Mouse (Mus musculus): ENCODE measurements around the gene C2cd4d.

C2cd4d gene

GRCm38 (mm10) chr3:94362138-94362537 is at the start of gene C2cd4d:
C2cd4d (plus strand) TSS chr3:94362438.
- no peak for DNase-seq (ENCODE audit: low spot score in 2 of 2)

DNA sequence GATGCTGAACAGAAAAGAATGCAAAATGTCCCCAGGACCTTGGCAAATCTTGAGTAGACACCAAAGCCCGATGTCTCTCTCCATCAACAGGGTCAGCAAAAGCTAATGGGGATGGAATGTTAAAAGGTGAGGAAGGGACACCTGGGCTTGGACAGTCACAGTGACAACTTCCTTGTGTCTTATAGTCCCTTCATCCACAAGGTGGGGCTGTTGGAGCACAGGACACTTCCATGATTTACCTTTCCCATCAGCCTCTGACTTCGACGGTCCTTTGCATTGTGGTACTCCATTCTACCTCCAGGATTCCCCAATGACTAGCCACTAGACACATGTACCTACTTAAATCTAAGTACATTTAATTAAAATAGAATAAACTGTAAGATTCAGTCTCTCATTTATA is 33.6 kb upstream of the C2cd4d start:
- no peak for DNase-seq (ENCODE audit: low spot score in 2 of 2)

DNA sequence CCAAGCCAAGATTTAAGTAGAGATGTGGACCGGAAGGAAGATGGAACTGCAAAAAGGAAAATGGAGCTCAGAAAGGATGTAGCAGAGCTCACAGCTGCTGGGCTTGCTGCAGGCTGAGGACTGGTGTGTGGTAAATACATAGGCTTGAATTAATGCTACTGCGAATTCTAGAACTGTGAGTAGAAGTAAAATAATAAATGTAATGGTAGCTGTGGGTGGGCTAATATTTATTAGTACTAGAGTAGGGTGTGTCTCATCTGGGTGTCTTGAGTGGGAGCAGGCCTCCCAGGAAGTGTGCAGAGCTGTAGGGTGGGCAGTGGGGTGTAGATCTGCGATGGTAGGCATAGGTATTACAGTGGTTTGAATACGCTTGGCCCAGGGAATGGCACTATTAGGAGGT is 27.8 kb upstream of the C2cd4d start:
- no peak for DNase-seq (ENCODE audit: low spot score in 2 of 2)

- DNase-seq (ENCODE audit: low spot score in 2 of 2), result no peak
These were observed 23.7 kb upstream of the C2cd4d start for GRCm38 (mm10) chr3:94338522-94338921.

- no peak for DNase-seq (ENCODE audit: low spot score in 2 of 2)
These were observed 20.2 kb upstream of the C2cd4d start, which contains the start of gene Them5 for GRCm38 (mm10) chr3:94341959-94342422. Them5 (plus strand) TSS chr3:94342099.

- DNase-seq (ENCODE audit: low spot score in 2 of 2), result no peak
These were observed 19.7 kb upstream of the C2cd4d start for GRCm38 (mm10) chr3:94342552-94342951.

DNA sequence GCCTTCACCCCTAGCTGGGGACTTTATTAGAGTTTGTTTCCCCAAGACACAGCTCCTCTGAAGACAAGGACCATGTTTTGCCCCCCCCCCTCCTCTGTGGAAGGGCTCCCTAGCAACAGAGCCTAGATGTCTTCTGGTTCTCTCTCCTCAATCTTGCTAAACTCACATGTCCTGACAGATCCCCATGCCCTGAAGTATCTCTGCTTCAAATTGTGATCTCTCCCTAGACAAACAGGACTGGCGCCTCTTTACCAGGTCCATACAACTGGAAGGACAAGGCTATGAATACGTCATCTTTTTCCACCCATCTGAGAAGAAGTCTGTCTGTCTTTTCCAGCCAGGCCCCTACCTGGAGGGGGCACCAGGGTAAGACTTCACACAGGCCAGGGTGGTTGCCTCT is 18.1 kb upstream of the C2cd4d start:
- no peak for DNase-seq (ENCODE audit: low spot score in 2 of 2)

- DNase-seq (ENCODE audit: low spot score in 2 of 2), result no peak
These were observed 17.3 kb upstream of the C2cd4d start for GRCm38 (mm10) chr3:94344897-94345296.

DNA sequence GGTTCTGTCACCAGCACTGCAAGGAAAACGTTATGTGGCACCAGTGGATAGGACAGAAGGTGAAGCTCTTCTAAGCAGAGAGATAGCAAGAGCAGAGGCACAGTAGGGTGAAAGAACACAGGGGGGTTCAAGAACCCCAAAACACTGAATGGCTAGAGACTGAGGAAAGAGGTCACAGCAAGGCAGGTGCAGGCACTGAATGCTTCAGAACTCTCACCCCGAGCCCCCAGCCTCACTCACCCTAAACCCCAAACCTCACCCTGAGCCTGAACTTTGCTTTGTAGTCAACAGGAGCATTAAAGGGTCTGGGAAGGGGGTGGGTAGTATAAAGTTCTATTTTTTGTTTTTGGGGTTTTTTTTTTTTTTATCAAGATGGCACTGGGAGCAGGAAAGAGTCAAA is 14.1 kb upstream of the C2cd4d start:
- DNase-seq (ENCODE audit: low spot score in 2 of 2), result no peak

DNA sequence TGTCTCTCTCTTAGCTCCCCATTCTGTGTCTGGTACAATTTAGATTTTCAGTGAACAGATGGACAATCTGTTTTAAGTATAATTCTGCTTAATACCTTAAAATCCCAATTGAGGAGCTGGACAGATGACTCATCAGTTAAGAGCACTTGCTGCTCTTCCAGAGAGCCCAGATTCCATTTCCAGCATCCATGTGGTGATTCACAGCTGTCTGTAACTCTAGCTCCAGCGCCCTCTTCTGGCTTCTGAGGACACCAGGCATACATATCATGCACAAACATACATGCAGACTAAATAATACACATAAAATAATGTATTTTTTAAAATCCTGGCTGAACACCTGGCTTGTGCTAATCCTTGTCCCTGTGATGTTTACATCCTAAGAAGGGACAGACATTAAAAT is 1.4 kb upstream of the C2cd4d start:
- no peak for DNase-seq (ENCODE audit: low spot score in 2 of 2)

GRCm38 (mm10) chr3:94363291-94364153 is 1.3 kb downstream of the C2cd4d start:
- DNase-seq (ENCODE audit: low spot score in 2 of 2), result peak in 1 of 2 experiments; percentile 49

DNA sequence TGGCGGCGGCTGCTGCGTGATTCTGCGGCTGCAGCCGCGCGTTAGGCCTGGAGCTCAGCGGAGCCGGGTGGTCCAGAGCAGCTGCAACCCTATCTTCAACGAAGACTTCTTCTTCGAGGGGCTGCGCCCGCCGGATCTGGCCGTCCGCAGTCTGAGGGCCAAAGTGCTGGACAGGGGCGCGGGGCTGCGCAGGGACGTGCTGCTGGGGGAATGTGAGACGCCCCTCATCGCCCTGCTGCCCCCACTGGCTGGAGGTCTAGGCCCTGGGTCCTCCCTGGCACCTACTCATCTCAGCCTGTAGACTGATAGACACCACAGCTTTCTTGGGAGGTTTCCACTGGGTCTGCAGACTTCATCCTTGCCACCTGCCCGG is 1.9 kb downstream of the C2cd4d start:
- no peak for DNase-seq (ENCODE audit: low spot score in 2 of 2)

GRCm38 (mm10) chr3:94366761-94367160 is 4.5 kb downstream of the C2cd4d start:
- DNase-seq (ENCODE audit: low spot score in 2 of 2), result peak; percentile 58 to 72

DNA sequence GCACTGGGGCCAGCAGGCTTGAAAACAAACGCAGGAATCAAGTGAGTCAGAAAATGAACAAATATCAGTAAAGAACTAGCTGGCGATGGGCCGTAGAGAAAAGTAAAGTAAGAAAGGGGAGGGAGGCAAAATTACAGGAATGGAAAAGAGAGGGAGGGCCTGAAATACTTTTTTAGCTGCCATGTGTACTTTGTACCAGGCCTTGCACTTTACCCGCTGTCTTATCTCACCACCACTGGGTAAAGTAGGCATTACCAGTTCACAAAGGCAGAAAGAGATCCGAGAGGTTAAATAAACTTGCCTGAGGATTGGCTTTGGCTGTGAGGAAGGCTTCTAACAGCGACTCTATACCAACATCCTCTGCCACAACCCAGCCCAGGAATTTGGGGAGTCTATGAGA is 5.3 kb downstream of the C2cd4d start:
- DNase-seq (ENCODE audit: low spot score in 2 of 2), result no peak

- no peak for DNase-seq (ENCODE audit: low spot score in 2 of 2)
These were observed 6.4 kb downstream of the C2cd4d start for GRCm38 (mm10) chr3:94368631-94369030.

- DNase-seq (ENCODE audit: low spot score in 2 of 2), result no peak
These were observed 7.5 kb downstream of the C2cd4d start for GRCm38 (mm10) chr3:94369709-94370108.

DNA sequence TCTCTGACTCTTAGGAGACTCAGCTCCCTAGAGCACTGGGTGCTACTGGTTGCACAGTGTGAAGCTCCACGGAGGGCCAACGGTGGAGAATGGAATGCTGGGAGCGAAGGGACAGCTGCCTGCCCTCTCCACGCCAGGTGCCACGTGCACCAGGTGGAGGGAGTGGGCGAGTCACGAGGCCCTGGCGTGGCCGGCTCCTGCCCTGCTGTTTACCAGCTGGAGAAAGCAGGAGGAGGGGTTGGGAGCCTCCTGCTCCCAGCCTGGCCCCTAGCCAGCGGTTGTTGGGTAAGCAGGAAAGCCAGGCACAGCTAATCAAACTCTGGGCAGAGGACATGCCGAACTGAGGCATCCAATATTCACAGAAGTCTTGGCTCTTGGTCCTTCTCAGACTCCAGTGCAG is 9.4 kb downstream of the C2cd4d start:
- peak; percentile 71 to 81 for DNase-seq (ENCODE audit: low spot score in 2 of 2)

- no peak for DNase-seq (ENCODE audit: low spot score in 2 of 2)
These were observed 9.8 kb downstream of the C2cd4d start for GRCm38 (mm10) chr3:94372038-94372437.

- DNase-seq (ENCODE audit: low spot score in 2 of 2), result no peak
These were observed 10.4 kb downstream of the C2cd4d start, which contains the start of gene Rorc for GRCm38 (mm10) chr3:94372641-94373040. Rorc (plus strand) TSS chr3:94372794.

DNA sequence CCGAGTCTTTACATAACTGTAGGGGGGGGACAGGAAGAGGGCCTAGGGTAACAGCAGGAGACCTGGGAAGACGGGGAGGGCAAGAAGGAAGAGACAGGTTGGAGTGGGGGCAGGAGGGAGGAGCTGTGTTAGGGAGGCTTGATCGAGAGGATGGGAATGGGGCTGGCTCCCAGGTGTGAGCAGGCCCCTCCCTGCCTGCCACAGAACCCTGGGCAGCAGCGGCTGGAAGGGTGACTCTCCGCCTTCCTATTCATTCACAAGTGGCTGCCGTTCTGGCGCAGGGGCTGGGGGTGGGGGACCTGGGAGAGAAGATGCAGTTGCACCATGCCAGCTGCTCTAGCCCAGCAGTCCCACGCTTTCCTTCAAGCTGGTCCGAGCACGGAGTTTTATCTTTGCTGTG is 10.9 kb downstream of the C2cd4d start:
- DNase-seq (ENCODE audit: low spot score in 2 of 2), result no peak

DNA sequence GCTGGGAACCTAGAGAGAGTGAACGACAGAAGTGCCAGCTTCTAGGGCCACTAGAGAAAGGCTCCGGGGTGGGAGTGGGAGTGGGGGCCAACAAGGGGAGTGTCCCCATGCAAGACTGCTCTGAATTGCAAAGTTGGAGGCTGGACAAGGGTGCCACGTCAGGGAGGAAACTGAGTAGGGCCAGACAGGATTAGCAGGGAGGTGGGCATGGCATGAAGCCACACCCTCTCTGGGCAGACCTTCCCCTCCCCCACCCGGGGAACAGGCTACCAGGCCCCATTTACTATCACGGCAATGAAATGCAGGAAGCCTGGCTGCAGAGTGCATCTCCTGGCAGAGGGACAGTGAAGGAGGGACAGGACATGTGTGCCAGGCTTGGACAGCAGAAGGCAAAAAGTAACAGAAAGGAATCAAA is 11.4 kb downstream of the C2cd4d start:
- DNase-seq (ENCODE audit: low spot score in 2 of 2), result no peak

GRCm38 (mm10) chr3:94374636-94375035 is 12.4 kb downstream of the C2cd4d start:
- DNase-seq (ENCODE audit: low spot score in 2 of 2), result no peak

GRCm38 (mm10) chr3:94375146-94375545 is 12.9 kb downstream of the C2cd4d start:
- no peak for DNase-seq (ENCODE audit: low spot score in 2 of 2)

- no peak for DNase-seq (ENCODE audit: low spot score in 2 of 2)
These were observed 13.6 kb downstream of the C2cd4d start for GRCm38 (mm10) chr3:94375861-94376260.

Measured in urinary bladder, postnatal 4 days (tissue).